Mouse (Mus musculus): Measurements from ENCODE around the gene Lrp5. TPM values are rescaled to one million over a fixed set of nuclear protein-coding genes. Genes with fewer than 3 reads are reported as not detected.

Gene Lrp5
- polyA plus RNA-seq, 1 experiment from 2014 or later: 1.4 TPM

GRCm38 (mm10) chr19:3562752-3563151 lies 123.6 kb downstream of the Lrp5 start:
- Histone ChIP-seq H3K9me3 (0 out of 2 replicates have a peak, but pooled peaks cover 3% of the 10 kb centered on the region), H3K9ac (no peak overlapping the region), H3K36me3 (replicated peaks) (no peaks in the 10 kb centered on the region), H3K27me3 (replicated peaks) (no peaks in the 10 kb centered on the region), H3K4me2 (no peak overlapping the region), H3K27ac (no peak overlapping the region), H3K4me3 (no peak overlapping the region), H3K4me1 (peaks cover 8% of the 10 kb centered on the region)
- no peak for ATAC-seq (replicated peaks)
- 91% methylated on average over 6 of the region's 6 CpGs for WGBS

GRCm38 (mm10) chr19:3562298-3562697 lies 124.1 kb downstream of the Lrp5 start:
- H3K4me1 ChIP-seq: peaks cover 5% of the 10 kb centered on the region; the same call in 1 of the 2 replicates
- 96% methylated on average over 2 of the region's 2 CpGs for WGBS
- ATAC-seq (replicated peaks): no peak

GRCm38 (mm10) chr19:3556169-3556827 lies 130.1 kb downstream of the Lrp5 start:
- WGBS: 91% methylated on average over 2 of the region's 2 CpGs
- no peak overlapping the region for H3K4me2 ChIP-seq
- H3K4me1 ChIP-seq: peaks cover 3% of the 10 kb centered on the region; the same call in 1 of the 2 replicates
- no peak overlapping the region for H3K27ac ChIP-seq
- H3K27me3 ChIP-seq (replicated peaks): no peaks in the 10 kb centered on the region
- H3K36me3 ChIP-seq (replicated peaks): no peaks in the 10 kb centered on the region
- H3K9ac ChIP-seq: no peak overlapping the region
- H3K9me3 ChIP-seq: 0 out of 2 replicates have a peak, but pooled peaks cover 3% of the 10 kb centered on the region
- ATAC-seq (replicated peaks): no peak
- H3K4me3 ChIP-seq: no peak overlapping the region

More at GRCm38 (mm10) chr19:3562298-3562697, 124.1 kb downstream of the Lrp5 start:
- Histone ChIP-seq H3K9ac (no peak overlapping the region), H3K27ac (no peak overlapping the region), H3K4me3 (no peak overlapping the region), H3K36me3 (replicated peaks) (no peaks in the 10 kb centered on the region), H3K9me3 (0 out of 2 replicates have a peak, but pooled peaks cover 3% of the 10 kb centered on the region), H3K4me2 (no peak overlapping the region), H3K27me3 (replicated peaks) (no peaks in the 10 kb centered on the region)

- no peaks in the 10 kb centered on the region for H3K27me3 ChIP-seq (replicated peaks)
- H3K4me3 ChIP-seq: no peak overlapping the region
- H3K36me3 ChIP-seq (replicated peaks): no peaks in the 10 kb centered on the region
- H3K9ac ChIP-seq: no peak overlapping the region
- H3K9me3 ChIP-seq: 0 out of 2 replicates have a peak, but pooled peaks cover 3% of the 10 kb centered on the region
- WGBS: 84% methylated on average over 8 of the region's 8 CpGs
- peaks cover 3% of the 10 kb centered on the region; the same call in 1 of the 2 replicates for H3K4me1 ChIP-seq
- no peak overlapping the region for H3K27ac ChIP-seq
- no peak for ATAC-seq (replicated peaks)
- H3K4me2 ChIP-seq: no peak overlapping the region
These were observed 131.6 kb downstream of the Lrp5 start for GRCm38 (mm10) chr19:3554785-3555184.

GRCm38 (mm10) chr19:3551573-3552159 lies 134.7 kb downstream of the Lrp5 start:
- Histone ChIP-seq H3K9ac (no peak overlapping the region), H3K4me3 (no peak overlapping the region), H3K27ac (no peak overlapping the region), H3K4me2 (no peak overlapping the region), H3K4me1 (peaks cover 3% of the 10 kb centered on the region; the same call in 1 of the 2 replicates), H3K36me3 (replicated peaks) (no peaks in the 10 kb centered on the region), H3K27me3 (replicated peaks) (no peaks in the 10 kb centered on the region), H3K9me3 (no peaks in the 10 kb centered on the region)
- no peak for ATAC-seq (replicated peaks)
- 79% methylated on average over 4 of the region's 4 CpGs for WGBS

GRCm38 (mm10) chr19:3550101-3550500 lies 136.3 kb downstream of the Lrp5 start:
- H3K27ac ChIP-seq: no peak overlapping the region
- H3K4me2 ChIP-seq: no peak overlapping the region
- ATAC-seq (replicated peaks): no peak
- WGBS: 100% methylated on average over 1 of the region's 1 CpGs
- no peaks in the 10 kb centered on the region for H3K27me3 ChIP-seq (replicated peaks)
- no peak overlapping the region for H3K9ac ChIP-seq
- no peak overlapping the region for H3K4me3 ChIP-seq
- H3K4me1 ChIP-seq: peaks cover 3% of the 10 kb centered on the region; the same call in 1 of the 2 replicates
- no peaks in the 10 kb centered on the region for H3K36me3 ChIP-seq (replicated peaks)
- H3K9me3 ChIP-seq: no peaks in the 10 kb centered on the region

- Histone ChIP-seq H3K27me3 (replicated peaks) (no peaks in the 10 kb centered on the region), H3K9me3 (no peaks in the 10 kb centered on the region), H3K4me1 (peaks cover 3% of the 10 kb centered on the region; the same call in 1 of the 2 replicates), H3K4me3 (no peak overlapping the region), H3K36me3 (replicated peaks) (no peaks in the 10 kb centered on the region), H3K9ac (no peak overlapping the region), H3K27ac (no peak overlapping the region), H3K4me2 (no peak overlapping the region)
- no peak for ATAC-seq (replicated peaks)
- 96% methylated on average over 1 of the region's 1 CpGs for WGBS
These were observed 137.1 kb downstream of the Lrp5 start for GRCm38 (mm10) chr19:3549263-3549662.

- no peak overlapping the region for H3K27ac ChIP-seq
- no peak for ATAC-seq (replicated peaks)
- H3K4me2 ChIP-seq: no peak overlapping the region
- H3K4me1 ChIP-seq: peaks cover 7% of the 10 kb centered on the region; the same call in 1 of the 2 replicates
- WGBS: 88% methylated on average over 1 of the region's 1 CpGs
- H3K4me3 ChIP-seq: no peak overlapping the region
- H3K27me3 ChIP-seq (replicated peaks): no peaks in the 10 kb centered on the region
- H3K36me3 ChIP-seq (replicated peaks): no peaks in the 10 kb centered on the region
- no peaks in the 10 kb centered on the region for H3K9me3 ChIP-seq
- no peak overlapping the region for H3K9ac ChIP-seq
These were observed 138.1 kb downstream of the Lrp5 start for GRCm38 (mm10) chr19:3548311-3548710.

GRCm38 (mm10) chr19:3544995-3545394 lies 141.4 kb downstream of the Lrp5 start:
- peaks cover 4% of the 10 kb centered on the region; the same call in 1 of the 2 replicates for H3K4me1 ChIP-seq
- H3K9me3 ChIP-seq: no peaks in the 10 kb centered on the region
- no peaks in the 10 kb centered on the region for H3K27me3 ChIP-seq (replicated peaks)
- H3K9ac ChIP-seq: no peak overlapping the region
- ATAC-seq (replicated peaks): no peak
- no peak overlapping the region for H3K27ac ChIP-seq
- WGBS: 96% methylated on average over 2 of the region's 2 CpGs
- H3K36me3 ChIP-seq (replicated peaks): no peaks in the 10 kb centered on the region
- no peak overlapping the region for H3K4me3 ChIP-seq
- H3K4me2 ChIP-seq: no peak overlapping the region

GRCm38 (mm10) chr19:3542591-3542990 lies 143.8 kb downstream of the Lrp5 start:
- ATAC-seq (replicated peaks): no peak
- Histone ChIP-seq H3K27ac (no peak overlapping the region), H3K4me2 (no peak overlapping the region), H3K36me3 (replicated peaks) (no peaks in the 10 kb centered on the region), H3K4me3 (no peak overlapping the region), H3K9ac (no peak overlapping the region), H3K27me3 (replicated peaks) (no peaks in the 10 kb centered on the region), H3K4me1 (peaks cover 4% of the 10 kb centered on the region; the same call in 1 of the 2 replicates), H3K9me3 (no peaks in the 10 kb centered on the region)
- WGBS: 93% methylated on average over 4 of the region's 4 CpGs

- no peaks in the 10 kb centered on the region for H3K27me3 ChIP-seq (replicated peaks)
- no peaks in the 10 kb centered on the region for H3K9me3 ChIP-seq
- 96% methylated on average over 5 of the region's 5 CpGs for WGBS
- H3K36me3 ChIP-seq (replicated peaks): no peaks in the 10 kb centered on the region
- no peak overlapping the region for H3K27ac ChIP-seq
- no peak overlapping the region for H3K4me3 ChIP-seq
- peaks cover 4% of the 10 kb centered on the region; the same call in 1 of the 2 replicates for H3K4me1 ChIP-seq
- no peak overlapping the region for H3K4me2 ChIP-seq
- no peak for ATAC-seq (replicated peaks)
- H3K9ac ChIP-seq: no peak overlapping the region
These were observed 145.4 kb downstream of the Lrp5 start for GRCm38 (mm10) chr19:3540997-3541396.

GRCm38 (mm10) chr19:3540254-3540653 lies 146.1 kb downstream of the Lrp5 start:
- Histone ChIP-seq H3K4me3 (no peak overlapping the region), H3K36me3 (replicated peaks) (no peaks in the 10 kb centered on the region), H3K27ac (no peak overlapping the region), H3K4me1 (peaks cover 4% of the 10 kb centered on the region; the same call in 1 of the 2 replicates), H3K4me2 (no peak overlapping the region), H3K9me3 (no peaks in the 10 kb centered on the region), H3K9ac (no peak overlapping the region), H3K27me3 (replicated peaks) (no peaks in the 10 kb centered on the region)
- 91% methylated on average over 2 of the region's 2 CpGs for WGBS
- ATAC-seq (replicated peaks): no peak

Measured in midbrain, embryonic 15.5 days (tissue).